Mouse (Mus musculus): ENCODE measurements at regions not wholly inside any gene's neighbourhood (a gene's known extent, or its start where the extent isn't known, plus 50 kb on each side); places are given as distances from the start of the nearest gene placed in this dataset. TPM values are rescaled to one million over a fixed set of nuclear protein-coding genes. Genes with fewer than 3 reads are reported as not detected.

- WGBS: 68% methylated on average over 2 of the region's 2 CpGs
Observed at GRCm38 (mm10) chr1:73079518-73079917, 63.8 kb upstream of the Tnp1 start.

GRCm38 (mm10) chr1:73077156-73077555 is 61.4 kb upstream of the Tnp1 start:
- no peak for ATAC-seq (replicated peaks; ENCODE audit: extremely low read depth, insufficient read depth, low FRiP score)
- no peak overlapping the region for H3K9ac ChIP-seq (ENCODE audit: low read length)
- H3K4me1 ChIP-seq (ENCODE audit: control insufficient read depth, insufficient read depth, low read length): no peaks in the 10 kb centered on the region
- 89% methylated on average over 4 of the region's 4 CpGs for WGBS
- H3K4me3 ChIP-seq (ENCODE audit: low read length): no peak overlapping the region
- no peak overlapping the region for H3K4me2 ChIP-seq (ENCODE audit: low read depth, low read length)
- H3K36me3 ChIP-seq (ENCODE audit: control insufficient read depth, insufficient read depth): no peaks in the 10 kb centered on the region
- H3K9me3 ChIP-seq (replicated peaks; ENCODE audit: control insufficient read depth, low read length): no peaks in the 10 kb centered on the region
- no peaks in the 10 kb centered on the region for H3K27me3 ChIP-seq (ENCODE audit: control insufficient read depth, insufficient read depth, low read length)
- no peak overlapping the region for H3K27ac ChIP-seq (ENCODE audit: low read length)

More at GRCm38 (mm10) chr1:73079518-73079917, 63.8 kb upstream of the Tnp1 start:
- no peaks in the 10 kb centered on the region for H3K9me3 ChIP-seq (replicated peaks; ENCODE audit: control insufficient read depth, low read length)
- H3K4me3 ChIP-seq (ENCODE audit: low read length): no peak overlapping the region
- H3K36me3 ChIP-seq (ENCODE audit: control insufficient read depth, insufficient read depth): no peaks in the 10 kb centered on the region
- H3K27ac ChIP-seq (ENCODE audit: low read length): no peak overlapping the region
- no peaks in the 10 kb centered on the region for H3K4me1 ChIP-seq (ENCODE audit: control insufficient read depth, insufficient read depth, low read length)
- H3K9ac ChIP-seq (ENCODE audit: low read length): no peak overlapping the region
- H3K4me2 ChIP-seq (ENCODE audit: low read depth, low read length): no peak overlapping the region
- no peak for ATAC-seq (replicated peaks; ENCODE audit: extremely low read depth, insufficient read depth, low FRiP score)
- H3K27me3 ChIP-seq (ENCODE audit: control insufficient read depth, insufficient read depth, low read length): no peaks in the 10 kb centered on the region

GRCm38 (mm10) chr1:73075699-73076373 is 60.1 kb upstream of the Tnp1 start:
- H3K4me1 ChIP-seq (ENCODE audit: control insufficient read depth, insufficient read depth, low read length): no peaks in the 10 kb centered on the region
- H3K4me3 ChIP-seq (ENCODE audit: low read length): no peak overlapping the region
- WGBS: 71% methylated on average over 6 of the region's 6 CpGs
- H3K9ac ChIP-seq (ENCODE audit: low read length): no peak overlapping the region
- no peaks in the 10 kb centered on the region for H3K9me3 ChIP-seq (replicated peaks; ENCODE audit: control insufficient read depth, low read length)
- H3K27me3 ChIP-seq (ENCODE audit: control insufficient read depth, insufficient read depth, low read length): no peaks in the 10 kb centered on the region
- no peak overlapping the region for H3K4me2 ChIP-seq (ENCODE audit: low read depth, low read length)
- no peak for ATAC-seq (replicated peaks; ENCODE audit: extremely low read depth, insufficient read depth, low FRiP score)
- H3K27ac ChIP-seq (ENCODE audit: low read length): no peak overlapping the region
- H3K36me3 ChIP-seq (ENCODE audit: control insufficient read depth, insufficient read depth): no peaks in the 10 kb centered on the region

GRCm38 (mm10) chr1:73075159-73075558 is 59.5 kb upstream of the Tnp1 start:
- Histone ChIP-seq H3K4me3 (ENCODE audit: low read length) (no peak overlapping the region), H3K36me3 (ENCODE audit: control insufficient read depth, insufficient read depth) (no peaks in the 10 kb centered on the region), H3K4me2 (ENCODE audit: low read depth, low read length) (no peak overlapping the region), H3K9ac (ENCODE audit: low read length) (no peak overlapping the region), H3K27me3 (ENCODE audit: control insufficient read depth, insufficient read depth, low read length) (no peaks in the 10 kb centered on the region), H3K4me1 (ENCODE audit: control insufficient read depth, insufficient read depth, low read length) (no peaks in the 10 kb centered on the region), H3K27ac (ENCODE audit: low read length) (no peak overlapping the region), H3K9me3 (replicated peaks; ENCODE audit: control insufficient read depth, low read length) (no peaks in the 10 kb centered on the region)
- no peak for ATAC-seq (replicated peaks; ENCODE audit: extremely low read depth, insufficient read depth, low FRiP score)
- 51% methylated on average over 2 of the region's 2 CpGs for WGBS

- Histone ChIP-seq H3K27me3 (ENCODE audit: control insufficient read depth, insufficient read depth, low read length) (no peaks in the 10 kb centered on the region), H3K4me1 (ENCODE audit: control insufficient read depth, insufficient read depth, low read length) (no peaks in the 10 kb centered on the region), H3K9ac (ENCODE audit: low read length) (no peak overlapping the region), H3K9me3 (replicated peaks; ENCODE audit: control insufficient read depth, low read length) (no peaks in the 10 kb centered on the region), H3K4me2 (ENCODE audit: low read depth, low read length) (no peak overlapping the region), H3K36me3 (ENCODE audit: control insufficient read depth, insufficient read depth) (no peaks in the 10 kb centered on the region), H3K27ac (ENCODE audit: low read length) (no peak overlapping the region), H3K4me3 (ENCODE audit: low read length) (no peak overlapping the region)
- no peak for ATAC-seq (replicated peaks; ENCODE audit: extremely low read depth, insufficient read depth, low FRiP score)
- 85% methylated on average over 3 of the region's 3 CpGs for WGBS
Observed at GRCm38 (mm10) chr1:73074525-73074924, 58.8 kb upstream of the Tnp1 start.

GRCm38 (mm10) chr1:73072237-73072904 is 56.7 kb upstream of the Tnp1 start:
- H3K9me3 ChIP-seq (replicated peaks; ENCODE audit: control insufficient read depth, low read length): no peaks in the 10 kb centered on the region
- no peak overlapping the region for H3K4me2 ChIP-seq (ENCODE audit: low read depth, low read length)
- H3K27me3 ChIP-seq (ENCODE audit: control insufficient read depth, insufficient read depth, low read length): no peaks in the 10 kb centered on the region
- no peak overlapping the region for H3K4me3 ChIP-seq (ENCODE audit: low read length)
- H3K4me1 ChIP-seq (ENCODE audit: control insufficient read depth, insufficient read depth, low read length): no peaks in the 10 kb centered on the region
- H3K27ac ChIP-seq (ENCODE audit: low read length): no peak overlapping the region
- H3K36me3 ChIP-seq (ENCODE audit: control insufficient read depth, insufficient read depth): no peaks in the 10 kb centered on the region
- ATAC-seq (replicated peaks; ENCODE audit: extremely low read depth, insufficient read depth, low FRiP score): no peak
- no peak overlapping the region for H3K9ac ChIP-seq (ENCODE audit: low read length)
- 70% methylated on average over 5 of the region's 5 CpGs for WGBS

- WGBS: 62% methylated on average over 2 of the region's 2 CpGs
- H3K4me1 ChIP-seq (ENCODE audit: control insufficient read depth, insufficient read depth, low read length): no peaks in the 10 kb centered on the region
- no peak overlapping the region for H3K9ac ChIP-seq (ENCODE audit: low read length)
- no peak for ATAC-seq (replicated peaks; ENCODE audit: extremely low read depth, insufficient read depth, low FRiP score)
- no peaks in the 10 kb centered on the region for H3K36me3 ChIP-seq (ENCODE audit: control insufficient read depth, insufficient read depth)
- no peak overlapping the region for H3K4me2 ChIP-seq (ENCODE audit: low read depth, low read length)
- H3K4me3 ChIP-seq (ENCODE audit: low read length): no peak overlapping the region
- H3K27ac ChIP-seq (ENCODE audit: low read length): no peak overlapping the region
- H3K9me3 ChIP-seq (replicated peaks; ENCODE audit: control insufficient read depth, low read length): no peaks in the 10 kb centered on the region
- H3K27me3 ChIP-seq (ENCODE audit: control insufficient read depth, insufficient read depth, low read length): no peaks in the 10 kb centered on the region
Observed at GRCm38 (mm10) chr1:73070126-73070525, 54.4 kb upstream of the Tnp1 start.

Small RNA genes in the stretch of these regions (microRNA-seq; reads per million reads assigned to microRNA genes)
- not detected for gene Mir6351

Data from heart, embryonic 16.5 days (tissue).